Comparison of ENCODE assay signal across 9 mouse cellular contexts in genomic region chr7:45126147-45126843, GRCm38 (mm10). TPM values are rescaled to one million over a fixed set of nuclear protein-coding genes. Genes with fewer than 3 reads are reported as not detected.
DNase-seq lines count a peak whose midpoint lies in the region; ATAC-seq lines count a peak whose summit lies in the region.
"Had no signal": no experiment of that assay in that cellular context is flagged by ENCODE, and none has a peak within 500 bp of the region (broad histone marks: within the 10 kb centered on the region; RNA-seq: fewer than 3 reads in every experiment).

No protein-coding gene starts in this region.

- peak overlapping the region; percentile 100 for H3K27ac ChIP-seq in liver, embryonic 11.5 days (ENCODE audit: low read depth, low read length)

- no peaks in the 10 kb centered on the region for H3K9me3 ChIP-seq in megakaryocyte, embryonic 14.5 days
- H3K9me3 ChIP-seq in liver, embryonic 11.5 days (ENCODE audit: control insufficient read depth, low read length), result no peaks in the 10 kb centered on the region

- DNase-seq in adrenal gland, adult (ENCODE audit: inconsistent age in 2 of 2, low spot score in 1 of 2), result peak; percentile 28 to 62
- no peak for DNase-seq in adrenal gland, postnatal 14 days
- no peak for DNase-seq in liver, embryonic 11.5 days (ENCODE audit: low spot score)
- DNase-seq in yolk sac, embryonic 10.5 days (ENCODE audit: low spot score), result peak; percentile 29
- DNase-seq in thymus, postnatal 0 days (ENCODE audit: low spot score), result no peak
- DNase-seq in adrenal gland, adult 18-20 months (ENCODE audit: low spot score in 2 of 2), result no peak

- WGBS in liver, embryonic 11.5 days, result 61% methylated on average over 17 of the region's 17 CpGs

- H3K4me1 ChIP-seq in megakaryocyte, embryonic 14.5 days, result peaks cover 76% of the 10 kb centered on the region
- peaks cover 51% of the 10 kb centered on the region for H3K4me1 ChIP-seq in liver, embryonic 11.5 days (replicated peaks; ENCODE audit: control insufficient read depth, insufficient read depth, low read length)

- H3K27me3 ChIP-seq in megakaryocyte, embryonic 14.5 days (replicated peaks), result no peaks in the 10 kb centered on the region
- H3K27me3 ChIP-seq in liver, embryonic 11.5 days (replicated peaks; ENCODE audit: control insufficient read depth, insufficient read depth, low read length), result no peaks in the 10 kb centered on the region

- H3K4me3 ChIP-seq in megakaryocyte, embryonic 14.5 days (replicated peaks), result peak overlapping the region; percentile 98
- H3K4me3 ChIP-seq in liver, embryonic 11.5 days (ENCODE audit: low read depth, low read length), result peak overlapping the region; percentile 99

- ATAC-seq in megakaryocyte, adult 5-6 weeks (ENCODE audit: poor library complexity, severe bottlenecking), result no peak
- no peak for ATAC-seq in liver, embryonic 11.5 days (replicated peaks; ENCODE audit: low FRiP score)

- H3K36me3 ChIP-seq in megakaryocyte, embryonic 14.5 days (replicated peaks; ENCODE audit: low read length), result peaks cover 61% of the 10 kb centered on the region
- H3K36me3 ChIP-seq in liver, embryonic 11.5 days (ENCODE audit: control insufficient read depth, insufficient read depth, low read length), result peaks cover 45% of the 10 kb centered on the region

- peak overlapping the region; percentile 97 for H3K4me2 ChIP-seq in liver, embryonic 11.5 days

- peak overlapping the region; percentile 100 for H3K9ac ChIP-seq in liver, embryonic 11.5 days (ENCODE audit: low read depth, low read length)

RNA-seq across cellular contexts. Expression of gene Rps11, which starts 2.1 kb away (rescaled TPM):
- total RNA-seq in adrenal gland, postnatal 14 days (2021), result 1,189 and 1,386 TPM in 2 replicates
- 39.7 and 217 TPM in 2 replicates for polyA plus RNA-seq in megakaryocyte, embryonic 14.5 days (2012; ENCODE audit: insufficient read depth, low replicate concordance)
- total RNA-seq in megakaryocyte, adult 5-6 weeks (2015), result 2,516 and 2,663 TPM in 2 replicates
- 1,201 and 1,233 TPM in 2 replicates for total RNA-seq in megakaryocyte, adult 5-6 weeks (2017)
- polyA plus RNA-seq in liver, embryonic 11.5 days (2014; fragmentation: Nextera tagmentation; extraction: Ambion mirVana), result 2,085 and 2,209 TPM in 2 replicates
- 2,260 and 2,287 TPM in 2 replicates for polyA plus RNA-seq in thymus, postnatal 0 days (2015; fragmentation: Nextera tagmentation; extraction: Ambion mirVana)
- total RNA-seq in adrenal gland, adult 18-20 months (2021), result 1,000 to 10,000 TPM; 1,173 to 1,310 TPM

RNA-seq across cellular contexts. Expression of gene Rpl13a, which starts 2.3 kb away (rescaled TPM):
- total RNA-seq in adrenal gland, postnatal 14 days (2021), result 1,693 and 2,079 TPM in 2 replicates
- 3,981 and 5,869 TPM in 2 replicates for polyA plus RNA-seq in megakaryocyte, embryonic 14.5 days (2012; ENCODE audit: insufficient read depth, low replicate concordance)
- 1,652 and 1,953 TPM in 2 replicates for total RNA-seq in megakaryocyte, adult 5-6 weeks (2015)
- 2,014 and 2,240 TPM in 2 replicates for total RNA-seq in megakaryocyte, adult 5-6 weeks (2017)
- polyA plus RNA-seq in liver, embryonic 11.5 days (2014; fragmentation: Nextera tagmentation; extraction: Ambion mirVana), result 1,710 and 1,879 TPM in 2 replicates
- polyA plus RNA-seq in thymus, postnatal 0 days (2015; fragmentation: Nextera tagmentation; extraction: Ambion mirVana), result 2,581 and 2,590 TPM in 2 replicates
- 1,000 to 10,000 TPM; 1,445 to 1,619 TPM for total RNA-seq in adrenal gland, adult 18-20 months (2021)

RNA-seq across cellular contexts. Expression of gene Gm45713, which starts 9.7 kb away (rescaled TPM):
- total RNA-seq in adrenal gland, postnatal 14 days (2021), result not detected in 2 replicates
- 2.1 and 9.4 TPM in 2 replicates for polyA plus RNA-seq in megakaryocyte, embryonic 14.5 days (2012; ENCODE audit: insufficient read depth, low replicate concordance)
- not detected in 2 replicates for total RNA-seq in megakaryocyte, adult 5-6 weeks (2015)
- total RNA-seq in megakaryocyte, adult 5-6 weeks (2017), result not detected in 2 replicates
- polyA plus RNA-seq in liver, embryonic 11.5 days (2014; fragmentation: Nextera tagmentation; extraction: Ambion mirVana), result 0.41 and 1.1 TPM in 2 replicates
- 1.5 and 2.2 TPM in 2 replicates for polyA plus RNA-seq in thymus, postnatal 0 days (2015; fragmentation: Nextera tagmentation; extraction: Ambion mirVana)
- not detected for total RNA-seq in adrenal gland, adult 18-20 months (2021)
- total RNA-seq: left cerebral cortex, adult 8-10 months had no signal

RNA-seq across cellular contexts. Expression of gene Flt3l, which starts 9.9 kb away (rescaled TPM):
- 13.3 and 25.0 TPM in 2 replicates for total RNA-seq in adrenal gland, postnatal 14 days (2021)
- 78.6 and 81.1 TPM in 2 replicates for polyA plus RNA-seq in megakaryocyte, embryonic 14.5 days (2012; ENCODE audit: insufficient read depth, low replicate concordance)
- 22.7 and 29.0 TPM in 2 replicates for total RNA-seq in megakaryocyte, adult 5-6 weeks (2015)
- 17.4 and 17.6 TPM in 2 replicates for total RNA-seq in megakaryocyte, adult 5-6 weeks (2017)
- 9.7 and 10.5 TPM in 2 replicates for polyA plus RNA-seq in liver, embryonic 11.5 days (2014; fragmentation: Nextera tagmentation; extraction: Ambion mirVana)
- polyA plus RNA-seq in thymus, postnatal 0 days (2015; fragmentation: Nextera tagmentation; extraction: Ambion mirVana), result 21.5 and 24.5 TPM in 2 replicates
- total RNA-seq in adrenal gland, adult 18-20 months (2021), result 10 to 100 TPM; 20.6 to 26.8 TPM

RNA-seq across cellular contexts. Expression of gene Fcgrt, which starts 22.6 kb away (rescaled TPM):
- total RNA-seq in adrenal gland, postnatal 14 days (2021), result 138 and 152 TPM in 2 replicates
- 28.9 and 70.0 TPM in 2 replicates for polyA plus RNA-seq in megakaryocyte, embryonic 14.5 days (2012; ENCODE audit: insufficient read depth, low replicate concordance)
- total RNA-seq in megakaryocyte, adult 5-6 weeks (2015), result 22.0 and 22.5 TPM in 2 replicates
- total RNA-seq in megakaryocyte, adult 5-6 weeks (2017), result 64.1 and 69.0 TPM in 2 replicates
- 33.2 and 33.8 TPM in 2 replicates for polyA plus RNA-seq in liver, embryonic 11.5 days (2014; fragmentation: Nextera tagmentation; extraction: Ambion mirVana)
- polyA plus RNA-seq in thymus, postnatal 0 days (2015; fragmentation: Nextera tagmentation; extraction: Ambion mirVana), result 42.6 and 47.6 TPM in 2 replicates
- 100 to 1,000 TPM; 111 to 137 TPM for total RNA-seq in adrenal gland, adult 18-20 months (2021)

Comparison
In these comparisons a context has a peak if more than half of its experiments do, and no peak if none do; other contexts are left out.
1. DNase-seq: peak in adrenal gland, adult (2 of 2) and yolk sac, embryonic 10.5 days (single experiment); none in adrenal gland, postnatal 14 days (single experiment), liver, embryonic 11.5 days (single experiment), thymus, postnatal 0 days (single experiment) and adrenal gland, adult 18-20 months (0 of 2).